Mouse (Mus musculus): ENCODE results near the gene Asb17. TPM values are rescaled to one million over a fixed set of nuclear protein-coding genes. Genes with fewer than 3 reads are reported as not detected.

Gene Asb17
- polyA plus RNA-seq, 1 experiment from 2014 or later, result 0.06 TPM

DNA sequence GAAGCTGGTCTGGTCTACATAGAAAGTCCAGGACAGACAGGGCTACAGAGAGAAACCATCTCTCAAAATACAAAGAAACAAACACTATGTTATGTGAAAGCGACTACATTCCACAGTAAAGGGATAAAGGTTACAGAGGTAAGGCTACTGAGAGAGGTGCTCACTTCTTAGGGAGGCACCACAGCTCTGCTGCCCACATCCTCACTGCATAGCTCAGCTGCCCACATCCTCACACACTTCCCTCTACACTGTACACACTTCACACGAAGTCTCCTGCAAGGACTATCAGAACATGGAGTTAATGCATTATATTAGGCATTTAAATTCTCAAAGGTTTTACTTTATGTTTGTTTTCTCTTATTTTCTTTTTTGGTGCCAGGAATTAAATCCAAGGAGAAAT lies 19.8 kb downstream of the Asb17 start:
- Histone ChIP-seq H3K4me2 (no peak overlapping the region), H3K9ac (no peak overlapping the region), H3K4me1 (0 out of 2 replicates have a peak, but pooled peaks cover 3% of the 10 kb centered on the region), H3K4me3 (no peak overlapping the region), H3K9me3 (no peaks in the 10 kb centered on the region), H3K27ac (no peak overlapping the region), H3K27me3 (replicated peaks) (no peaks in the 10 kb centered on the region), H3K36me3 (replicated peaks) (no peaks in the 10 kb centered on the region)
- no peak for ATAC-seq (replicated peaks)
- WGBS, result 82% methylated on average over 2 of the region's 2 CpGs

DNA sequence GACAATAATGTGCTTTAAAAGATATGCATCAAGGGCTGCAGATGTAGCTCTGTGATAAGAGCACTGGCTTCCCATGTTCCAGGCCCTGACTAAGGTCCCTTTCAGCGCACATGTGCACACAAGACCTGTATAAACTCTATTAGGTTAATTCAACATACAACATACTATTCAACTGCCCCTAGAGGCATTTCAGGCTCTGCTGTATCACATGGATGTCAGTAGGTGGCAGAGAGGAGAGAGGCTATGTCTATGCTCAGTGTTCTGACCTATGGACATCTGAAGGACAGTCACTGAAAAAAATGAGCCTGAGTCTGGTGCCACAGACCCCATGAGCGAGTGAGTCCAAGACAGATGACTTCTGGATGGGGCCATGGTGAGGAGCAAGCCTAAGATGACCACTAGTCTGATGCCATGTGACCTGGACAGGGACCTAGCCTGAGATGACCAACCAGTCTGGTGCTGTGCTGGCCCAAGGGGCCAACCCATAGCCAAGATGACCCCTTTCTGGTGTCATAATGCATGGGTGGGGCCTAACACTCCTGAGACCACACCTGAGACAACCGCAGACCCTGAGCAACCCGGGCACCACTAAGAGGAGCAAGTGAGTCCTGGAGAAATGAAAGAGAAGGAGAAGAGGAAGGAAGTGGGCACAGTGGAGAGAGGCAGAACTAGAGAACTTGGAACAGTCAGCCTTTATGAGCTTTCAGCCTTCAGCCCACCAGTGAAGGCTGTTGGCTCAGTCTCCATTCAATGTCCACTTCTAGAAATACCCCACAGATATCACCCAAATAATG lies 20.8 kb downstream of the Asb17 start:
- no peak for ATAC-seq (replicated peaks)
- Histone ChIP-seq H3K4me2 (no peak overlapping the region), H3K4me3 (no peak overlapping the region), H3K4me1 (0 out of 2 replicates have a peak, but pooled peaks cover 3% of the 10 kb centered on the region), H3K27me3 (replicated peaks) (no peaks in the 10 kb centered on the region), H3K27ac (no peak overlapping the region), H3K9me3 (no peaks in the 10 kb centered on the region), H3K9ac (no peak overlapping the region), H3K36me3 (replicated peaks) (no peaks in the 10 kb centered on the region)
- 89% methylated on average over 4 of the region's 4 CpGs for WGBS

DNA sequence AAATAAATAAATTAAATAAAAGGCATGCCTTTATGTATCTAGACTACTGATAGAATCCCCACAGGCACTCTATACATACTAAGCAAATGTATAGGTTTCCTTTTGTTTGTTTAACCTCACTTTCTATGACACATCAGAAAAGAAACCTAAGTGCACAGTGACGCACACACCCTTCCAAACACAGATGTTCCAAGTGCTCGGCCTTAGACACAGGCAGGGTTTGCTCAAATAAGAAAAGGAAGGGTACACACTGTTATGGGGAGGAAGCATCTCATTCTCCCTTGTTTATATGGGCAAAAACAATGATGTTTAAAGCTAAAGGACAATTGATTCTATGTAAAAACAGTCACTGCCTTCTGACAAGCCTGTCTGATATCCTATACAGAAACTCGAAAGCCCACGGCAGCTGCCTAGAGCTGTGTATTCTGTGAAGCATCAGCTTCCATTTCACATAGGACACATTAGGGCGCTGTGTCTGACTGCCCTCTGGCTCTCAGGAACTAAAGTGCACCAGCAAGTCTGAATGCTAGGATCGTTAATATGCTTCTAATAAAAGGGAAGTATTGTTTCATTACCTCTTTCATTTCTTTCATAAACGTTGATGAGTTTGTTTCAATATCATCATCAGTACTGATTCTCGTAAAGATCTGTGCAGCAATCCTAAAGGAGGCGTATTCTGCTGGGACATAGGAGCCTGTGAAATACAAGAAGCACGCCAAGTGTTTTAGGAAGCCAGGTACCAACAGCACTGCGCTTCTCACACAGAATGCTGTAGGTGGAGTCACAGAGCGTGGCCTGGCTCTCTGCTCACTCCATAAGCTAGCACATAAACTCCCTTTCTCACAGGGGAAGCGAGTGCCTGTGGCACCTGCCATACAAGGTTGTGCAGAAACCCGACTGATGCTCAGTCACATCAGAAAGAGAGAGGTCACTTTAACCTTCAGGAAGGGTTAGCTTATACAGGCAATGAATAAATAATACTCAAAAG lies 23.4 kb downstream of the Asb17 start:
- ATAC-seq (replicated peaks), result peak; percentile 72
- 0 out of 2 replicates have a peak, but pooled peaks cover 3% of the 10 kb centered on the region for H3K4me1 ChIP-seq
- H3K27ac ChIP-seq, result no peak overlapping the region

DNA sequence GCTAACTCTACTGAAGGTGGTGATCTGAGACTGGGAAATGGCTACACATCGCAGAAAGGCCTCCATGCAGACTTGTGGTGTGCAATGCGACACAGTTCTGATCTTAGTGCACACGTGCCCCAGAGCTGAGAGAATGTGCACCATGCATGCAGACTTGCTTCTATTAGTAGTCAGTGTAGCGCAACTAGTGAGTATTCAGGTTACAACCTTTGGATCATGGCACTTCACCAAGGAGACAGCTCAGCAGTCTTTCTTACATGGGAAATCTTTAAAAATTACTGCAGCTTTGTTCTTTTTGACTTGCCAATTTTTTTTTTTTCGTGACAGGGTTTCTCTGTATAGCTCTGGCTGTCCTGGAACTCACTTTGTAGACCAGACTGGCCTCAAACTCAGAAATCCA lies 27.4 kb downstream of the Asb17 start:
- Histone ChIP-seq H3K4me1 (0 out of 2 replicates have a peak, but pooled peaks cover 3% of the 10 kb centered on the region), H3K4me2 (no peak overlapping the region), H3K27me3 (replicated peaks) (no peaks in the 10 kb centered on the region), H3K9ac (no peak overlapping the region), H3K4me3 (no peak overlapping the region), H3K9me3 (no peaks in the 10 kb centered on the region), H3K36me3 (replicated peaks) (no peaks in the 10 kb centered on the region), H3K27ac (no peak overlapping the region)
- no peak for ATAC-seq (replicated peaks)
- 82% methylated on average over 5 of the region's 5 CpGs for WGBS

More for the DNA sequence above, 23.4 kb downstream of the Asb17 start:
- no peak overlapping the region for H3K4me2 ChIP-seq
- no peaks in the 10 kb centered on the region for H3K27me3 ChIP-seq (replicated peaks)
- no peak overlapping the region for H3K4me3 ChIP-seq
- H3K9ac ChIP-seq, result no peak overlapping the region
- H3K9me3 ChIP-seq, result no peaks in the 10 kb centered on the region
- WGBS, result 68% methylated on average over 14 of the region's 14 CpGs
- H3K36me3 ChIP-seq (replicated peaks), result no peaks in the 10 kb centered on the region

DNA sequence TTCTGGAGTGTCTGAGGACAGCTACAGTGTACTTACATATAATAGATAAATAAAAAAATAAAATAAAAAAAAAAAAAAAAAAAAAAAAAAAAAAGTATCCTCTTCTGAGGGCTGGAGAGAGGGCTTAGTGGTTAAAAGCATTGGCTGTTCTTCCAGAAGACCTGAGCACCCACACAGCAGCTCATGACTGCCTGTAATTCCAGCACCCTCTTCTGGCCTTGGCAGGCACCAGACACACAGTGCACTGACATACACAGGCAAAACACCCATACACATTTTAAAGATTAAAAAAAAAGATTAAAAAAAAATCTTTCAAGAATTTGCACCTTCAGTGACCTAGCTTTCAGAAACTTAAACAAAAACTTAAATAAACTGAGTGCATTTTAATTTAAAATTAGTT lies 42.3 kb downstream of the Asb17 start:
- H3K27me3 ChIP-seq (replicated peaks), result no peaks in the 10 kb centered on the region
- no peaks in the 10 kb centered on the region for H3K36me3 ChIP-seq (replicated peaks)
- H3K9ac ChIP-seq, result no peak overlapping the region
- ATAC-seq (replicated peaks), result no peak; the same call in 1 of the 2 replicates
- no peaks in the 10 kb centered on the region for H3K9me3 ChIP-seq
- no peak overlapping the region for H3K4me3 ChIP-seq
- H3K4me2 ChIP-seq, result no peak overlapping the region
- H3K4me1 ChIP-seq, result no peaks in the 10 kb centered on the region
- H3K27ac ChIP-seq, result no peak overlapping the region

DNA sequence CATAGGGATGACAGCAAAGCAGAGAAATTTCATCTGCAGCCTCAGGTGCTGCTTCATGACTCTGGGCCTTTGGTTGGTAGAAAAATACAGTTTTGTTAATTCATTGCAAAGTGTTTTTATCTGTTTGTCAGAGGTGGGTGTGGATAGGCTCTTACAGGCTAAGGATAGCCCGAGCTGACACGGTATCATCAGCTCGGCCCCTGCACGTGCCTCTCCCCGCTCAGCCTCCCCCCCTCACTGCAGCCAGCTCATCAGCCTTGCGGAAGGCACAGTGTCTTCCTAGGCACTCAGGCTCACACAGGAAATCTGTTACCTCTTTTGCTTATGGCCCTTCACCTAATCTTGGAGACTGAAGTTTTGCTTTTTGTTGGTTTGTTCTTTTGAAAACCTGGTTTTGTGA lies 44.1 kb downstream of the Asb17 start:
- H3K9me3 ChIP-seq, result no peaks in the 10 kb centered on the region
- no peaks in the 10 kb centered on the region for H3K36me3 ChIP-seq (replicated peaks)
- ATAC-seq (replicated peaks), result no peak
- H3K4me3 ChIP-seq, result no peak overlapping the region
- H3K9ac ChIP-seq, result no peak overlapping the region
- 76% methylated on average over 6 of the region's 6 CpGs for WGBS
- H3K27ac ChIP-seq, result no peak overlapping the region
- no peaks in the 10 kb centered on the region for H3K27me3 ChIP-seq (replicated peaks)
- no peak overlapping the region for H3K4me2 ChIP-seq
- H3K4me1 ChIP-seq, result no peaks in the 10 kb centered on the region

DNA sequence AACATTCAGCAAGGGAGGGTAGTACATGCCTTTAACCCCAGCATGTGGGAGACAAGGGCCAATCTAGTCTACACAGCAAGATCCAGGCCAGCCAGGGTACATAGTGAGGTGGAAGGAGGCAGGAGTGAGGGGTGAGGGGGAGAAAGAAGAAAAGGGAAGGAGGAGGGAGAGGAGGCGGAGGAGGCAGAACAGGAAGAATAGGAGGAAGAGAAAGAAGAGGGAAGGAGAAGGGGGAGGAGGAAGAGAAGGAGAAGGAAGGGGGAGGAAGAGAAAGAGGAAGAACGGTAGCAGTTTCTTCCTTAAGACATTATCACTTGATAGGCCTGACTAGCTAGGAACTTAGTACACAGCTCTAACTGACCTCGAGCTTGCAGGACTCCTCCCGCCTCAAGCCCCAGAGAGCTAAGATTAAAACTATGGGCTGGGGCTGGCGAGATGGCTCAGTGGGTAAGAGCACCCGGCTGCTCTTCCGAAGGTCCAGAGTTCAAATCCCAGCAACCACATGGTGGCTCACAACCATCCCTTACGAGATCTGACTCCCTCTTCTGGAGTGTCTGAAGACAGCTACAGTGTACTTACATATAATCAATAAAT lies 45.3 kb downstream of the Asb17 start:
- Histone ChIP-seq H3K4me2 (no peak overlapping the region), H3K27ac (no peak overlapping the region), H3K27me3 (replicated peaks) (no peaks in the 10 kb centered on the region), H3K9me3 (no peaks in the 10 kb centered on the region), H3K4me3 (no peak overlapping the region), H3K4me1 (no peaks in the 10 kb centered on the region), H3K9ac (no peak overlapping the region), H3K36me3 (replicated peaks) (no peaks in the 10 kb centered on the region)
- 78% methylated on average over 8 of the region's 8 CpGs for WGBS
- no peak for ATAC-seq (replicated peaks)

DNA sequence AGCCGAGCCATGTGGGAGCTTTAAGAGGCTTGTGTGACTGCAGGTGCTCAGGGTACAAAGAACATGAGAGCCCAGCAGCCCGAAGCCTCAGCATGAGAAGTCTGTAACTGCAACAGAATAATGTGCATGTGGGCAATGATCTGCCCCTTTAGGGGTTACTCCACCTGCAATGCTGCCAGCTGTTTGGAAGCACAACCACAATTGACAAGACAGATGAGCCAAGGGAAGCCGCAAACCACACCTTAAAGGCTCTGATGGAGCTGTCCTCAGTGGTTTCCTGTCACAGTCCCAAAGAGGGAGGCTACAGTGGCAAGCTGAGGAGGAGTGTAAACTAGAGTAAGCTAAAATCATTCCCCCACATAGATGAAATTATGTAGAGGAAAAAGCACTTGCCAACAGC lies 51.4 kb downstream of the Asb17 start:
- H3K27me3 ChIP-seq (replicated peaks), result no peaks in the 10 kb centered on the region
- no peak for ATAC-seq (replicated peaks)
- no peak overlapping the region for H3K4me3 ChIP-seq
- no peaks in the 10 kb centered on the region for H3K4me1 ChIP-seq
- H3K36me3 ChIP-seq (replicated peaks), result no peaks in the 10 kb centered on the region
- no peaks in the 10 kb centered on the region for H3K9me3 ChIP-seq
- 85% methylated on average over 3 of the region's 3 CpGs for WGBS
- no peak overlapping the region for H3K4me2 ChIP-seq
- H3K9ac ChIP-seq, result no peak overlapping the region
- H3K27ac ChIP-seq, result no peak overlapping the region

DNA sequence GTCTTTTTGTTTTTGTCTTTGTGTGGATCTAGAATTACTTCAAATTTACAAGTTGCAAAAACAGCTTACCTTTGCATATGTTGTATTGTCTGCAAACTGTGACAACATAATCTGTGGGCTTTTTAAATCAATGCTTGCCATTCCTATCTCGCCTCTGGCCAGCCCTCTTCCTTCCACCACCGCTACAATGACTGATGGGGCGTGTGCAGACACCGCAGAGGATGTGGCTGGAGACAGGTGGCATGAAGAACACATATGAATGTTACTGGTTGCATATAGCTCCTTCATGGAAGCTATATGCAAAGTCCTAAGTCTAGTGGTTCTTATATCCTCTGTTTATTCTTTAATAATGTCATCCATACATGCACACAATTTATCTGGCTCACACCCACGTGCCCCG lies 53.2 kb downstream of the Asb17 start:
- H3K4me1 ChIP-seq, result no peaks in the 10 kb centered on the region
- H3K9me3 ChIP-seq, result no peaks in the 10 kb centered on the region
- WGBS, result 73% methylated on average over 6 of the region's 6 CpGs
- ATAC-seq (replicated peaks), result no peak
- no peak overlapping the region for H3K27ac ChIP-seq
- H3K4me3 ChIP-seq, result no peak overlapping the region
- H3K36me3 ChIP-seq (replicated peaks), result no peaks in the 10 kb centered on the region
- H3K9ac ChIP-seq, result no peak overlapping the region
- no peaks in the 10 kb centered on the region for H3K27me3 ChIP-seq (replicated peaks)
- no peak overlapping the region for H3K4me2 ChIP-seq

DNA sequence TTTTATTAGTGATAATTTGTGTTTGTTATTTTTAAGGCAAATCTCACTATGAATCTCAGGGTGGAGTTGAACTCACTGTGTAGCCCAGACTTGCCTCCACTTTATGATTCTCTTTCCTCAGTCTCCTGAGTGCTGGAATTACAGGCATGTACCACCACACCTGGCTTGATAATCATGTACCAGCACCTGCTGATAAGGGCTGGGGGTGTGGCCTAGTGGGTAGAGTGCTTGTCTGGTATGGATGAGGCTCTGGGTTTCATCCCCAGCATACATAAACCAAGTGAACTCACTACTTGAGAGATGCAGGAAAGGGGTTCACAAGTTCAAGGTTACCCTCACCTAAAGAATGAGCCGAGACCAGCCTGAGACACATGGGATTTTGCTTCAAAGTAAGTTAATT lies 57.9 kb downstream of the Asb17 start:
- 79% methylated on average over 1 of the region's 1 CpGs for WGBS
- Histone ChIP-seq H3K36me3 (replicated peaks) (peaks cover 22% of the 10 kb centered on the region), H3K4me3 (no peak overlapping the region), H3K9ac (no peak overlapping the region), H3K27me3 (replicated peaks) (no peaks in the 10 kb centered on the region), H3K4me1 (no peaks in the 10 kb centered on the region), H3K4me2 (no peak overlapping the region), H3K9me3 (no peaks in the 10 kb centered on the region), H3K27ac (no peak overlapping the region)
- ATAC-seq (replicated peaks), result no peak

DNA sequence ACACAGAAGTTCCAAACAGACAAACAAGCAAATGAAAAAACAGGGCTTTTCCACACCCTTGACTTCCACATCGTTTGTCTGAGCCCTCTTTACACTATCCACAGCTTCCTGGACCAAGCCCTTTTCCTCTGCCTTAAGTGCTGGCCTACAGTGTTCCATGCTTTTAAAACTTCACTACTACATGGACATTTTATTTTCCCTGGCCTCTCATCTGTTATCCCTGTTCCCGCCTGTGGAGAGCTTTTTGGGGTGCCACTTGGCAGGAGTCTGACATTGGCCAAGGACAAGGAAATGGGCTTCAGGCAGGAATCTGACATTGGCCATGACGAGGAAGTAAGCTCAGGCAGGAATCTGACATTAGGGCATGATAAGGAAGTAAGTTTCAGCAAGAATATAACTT lies 58.6 kb downstream of the Asb17 start:
- Histone ChIP-seq H3K9ac (no peak overlapping the region), H3K4me3 (no peak overlapping the region), H3K27ac (no peak overlapping the region), H3K4me2 (no peak overlapping the region), H3K36me3 (replicated peaks) (peaks cover 22% of the 10 kb centered on the region), H3K27me3 (replicated peaks) (no peaks in the 10 kb centered on the region), H3K4me1 (no peaks in the 10 kb centered on the region), H3K9me3 (no peaks in the 10 kb centered on the region)
- ATAC-seq (replicated peaks), result no peak
- WGBS, result 72% methylated on average over 3 of the region's 3 CpGs

DNA sequence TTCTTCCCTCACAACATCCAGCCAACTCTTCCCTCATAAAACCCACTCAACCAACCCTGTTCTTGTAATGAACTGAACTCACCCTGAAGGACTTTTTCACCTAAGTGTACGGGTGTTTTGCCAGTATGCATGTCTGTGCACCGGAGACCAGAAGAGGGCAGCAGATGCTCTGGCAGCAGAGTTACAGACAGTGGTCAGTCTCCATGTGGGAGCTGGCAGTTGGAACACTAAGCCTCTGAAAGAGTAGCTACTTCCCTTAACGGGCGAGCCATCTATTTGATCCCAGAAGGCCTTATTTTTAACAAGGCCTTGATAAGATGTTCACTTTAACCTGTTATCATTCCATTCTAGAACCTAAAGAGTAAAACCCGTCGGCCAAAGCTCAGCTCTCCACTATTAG lies 60.6 kb downstream of the Asb17 start:
- Histone ChIP-seq H3K27me3 (replicated peaks) (no peaks in the 10 kb centered on the region), H3K9ac (no peak overlapping the region), H3K4me2 (no peak overlapping the region), H3K9me3 (no peaks in the 10 kb centered on the region), H3K4me3 (no peak overlapping the region), H3K27ac (no peak overlapping the region), H3K4me1 (peaks cover under 1% of the 10 kb centered on the region; the same call in 1 of the 2 replicates), H3K36me3 (replicated peaks) (peaks cover 41% of the 10 kb centered on the region)
- 62% methylated on average over 6 of the region's 6 CpGs for WGBS
- ATAC-seq (replicated peaks), result no peak; the same call in 1 of the 2 replicates

Measured in midbrain, embryonic 15.5 days (tissue).